Mouse (Mus musculus): ENCODE results near the gene Lars2.

DNA sequence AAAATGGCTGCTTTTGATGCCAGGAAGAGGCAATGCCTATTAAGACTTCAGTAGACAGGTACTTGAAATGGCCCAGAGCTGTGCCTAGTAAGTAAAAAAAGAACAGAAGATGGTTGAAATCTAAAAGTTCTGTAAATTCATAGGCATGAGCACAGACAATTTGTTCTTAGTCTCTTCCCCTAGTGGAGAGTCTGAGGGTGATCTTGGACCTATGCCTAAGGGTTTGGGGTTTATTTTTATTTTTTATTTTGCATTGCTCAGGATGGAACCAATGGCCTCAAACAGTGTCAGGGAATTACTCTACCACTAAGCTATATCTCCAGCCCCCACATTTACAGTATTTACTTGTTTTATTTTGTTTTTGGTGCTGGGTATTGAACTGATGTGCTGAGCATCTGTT is 909 bp downstream of the Lars2 start:
- TF ChIP-seq CTCF (IDR thresholded peaks at IDR 0.05; ENCODE audit: extremely low read depth, insufficient read depth, low read length) (no peak), POLR2A (IDR thresholded peaks at IDR 0.05; ENCODE audit: extremely low read depth, insufficient read depth, low read length) (no peak)
